Mouse (Mus musculus) hematopoietic stem cell, adult 5-6 weeks (primary cell): ENCODE measurements around the gene Fis1. TPM values are rescaled to one million over a fixed set of nuclear protein-coding genes. Genes with fewer than 3 reads are reported as not detected.
A peak's percentile ranks its signal among the peaks of the same experiment; 100 is the strongest.

Experiments
- ATAC-seq, 2 experiments: fragments of 125-278 bp in 1 of 2; replicated peaks in 1 of 2; 2 replicates each; pipeline ENCODE4 v1.8.0; 2016 to 2017; ENCODE audit warnings: inconsistent platforms in 2 of 2, mild to moderate bottlenecking in 2 of 2, moderate number of reproducible peaks in 2 of 2, low read depth in 1 of 2, moderate TSS enrichment in 1 of 2; ENCODE audit not compliant: low FRiP score in 2 of 2, poor library complexity in 2 of 2, severe bottlenecking in 2 of 2, insufficient read depth in 1 of 2, low TSS enrichment in 1 of 2
- total RNA-seq: library from RNA; stranded (forward); fragments of 172-1452, 232-1000 nt; gene quantifications from 2 replicates; pipeline ENCODE4 v1.2.3, GENCODE M21; 2017

The Fis1 gene
- total RNA-seq, 1 experiment from 2014 or later, result 56.8 TPM

DNA sequence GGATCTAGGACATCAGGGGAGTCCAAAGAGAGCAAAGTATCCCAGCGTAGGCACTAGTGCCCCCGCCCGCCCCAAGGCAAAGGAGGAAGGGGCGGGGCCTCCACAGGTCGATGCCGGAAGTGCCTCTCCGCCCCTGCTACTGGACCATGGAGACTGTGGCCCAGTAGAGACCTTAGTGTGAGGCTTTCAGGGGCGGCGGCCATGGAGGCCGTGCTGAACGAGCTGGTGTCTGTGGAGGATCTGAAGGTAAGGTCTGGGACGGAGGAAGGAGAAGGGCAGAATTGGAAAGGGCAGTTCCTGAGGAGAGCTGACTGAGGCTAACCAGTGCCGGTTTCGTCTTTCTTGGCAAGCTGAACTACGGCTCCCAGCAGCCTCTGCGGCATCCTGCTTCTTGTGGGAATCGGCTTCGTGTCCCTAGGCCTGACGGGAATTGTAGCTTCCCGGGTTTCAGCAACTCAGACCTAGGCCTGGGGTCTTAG, 8.9 kb downstream of the Fis1 start:
- peak; percentile 85 to 93 for ATAC-seq

DNA sequence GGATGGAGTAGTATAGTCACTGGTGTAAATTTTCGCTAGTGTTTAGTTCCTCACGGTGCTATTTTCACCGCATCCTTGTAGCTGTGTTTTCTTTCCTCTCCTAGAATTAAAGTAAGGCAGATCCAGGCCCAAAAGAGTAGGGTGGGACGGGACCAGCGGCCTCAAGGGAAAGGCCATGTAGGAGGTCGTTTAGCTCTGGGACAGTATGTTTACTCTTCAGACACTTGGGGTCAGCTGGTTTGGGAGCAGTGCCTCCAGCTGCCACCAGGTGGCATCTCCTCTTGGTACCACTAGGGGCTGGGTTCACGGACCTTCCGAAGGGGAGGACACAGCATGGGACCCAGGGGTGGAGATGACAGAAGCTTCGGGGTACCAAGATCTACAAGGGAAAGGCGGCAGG, 9.4 kb downstream of the Fis1 start:
- ATAC-seq, result peak; percentile 81 to 89

DNA sequence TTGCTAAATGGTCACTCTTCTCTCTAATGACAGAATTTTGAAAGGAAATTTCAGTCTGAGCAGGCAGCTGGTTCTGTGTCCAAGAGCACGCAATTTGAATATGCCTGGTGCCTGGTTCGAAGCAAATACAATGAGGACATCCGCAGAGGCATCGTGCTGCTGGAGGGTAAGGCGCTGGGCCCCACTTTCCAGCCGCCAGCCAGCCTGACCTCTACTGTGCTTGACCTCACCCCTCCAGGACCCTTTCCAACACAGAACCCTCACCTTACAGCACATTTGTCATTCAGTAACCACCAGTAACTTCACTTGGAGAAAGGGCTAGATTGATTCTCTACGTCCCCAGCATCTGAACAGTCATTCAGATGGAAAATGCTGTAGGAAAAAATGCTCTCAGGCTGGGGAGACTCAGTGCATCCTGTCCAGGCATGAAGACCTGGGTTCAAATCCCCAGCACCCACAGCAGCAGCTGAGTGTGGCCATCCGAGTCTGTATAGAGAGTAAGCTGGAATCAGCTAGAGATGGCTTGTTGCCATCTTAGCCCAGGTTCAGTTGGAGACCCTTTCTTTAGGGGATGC, 10.0 kb downstream of the Fis1 start:
- no peak for ATAC-seq

DNA sequence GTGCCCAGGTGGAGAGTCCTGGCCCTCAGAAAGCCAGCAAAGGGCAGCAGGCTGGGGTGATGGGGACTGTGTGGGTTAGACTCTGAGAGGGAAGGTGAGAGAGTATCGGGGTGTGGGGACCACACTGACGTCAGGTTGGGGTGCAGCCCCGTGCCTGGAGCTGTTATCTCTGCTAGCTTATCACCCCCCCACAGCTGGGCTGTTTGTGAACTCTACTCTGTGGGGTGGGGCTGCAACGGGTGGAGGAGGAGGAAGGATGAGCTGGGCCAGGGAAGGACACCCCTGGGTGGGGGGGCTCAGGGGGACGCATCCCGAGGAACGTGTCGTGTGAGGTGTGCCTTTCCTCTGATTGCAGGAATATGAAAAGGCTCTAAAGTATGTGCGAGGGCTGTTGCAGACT, 12.1 kb downstream of the Fis1 start:
- ATAC-seq, result no peak

DNA sequence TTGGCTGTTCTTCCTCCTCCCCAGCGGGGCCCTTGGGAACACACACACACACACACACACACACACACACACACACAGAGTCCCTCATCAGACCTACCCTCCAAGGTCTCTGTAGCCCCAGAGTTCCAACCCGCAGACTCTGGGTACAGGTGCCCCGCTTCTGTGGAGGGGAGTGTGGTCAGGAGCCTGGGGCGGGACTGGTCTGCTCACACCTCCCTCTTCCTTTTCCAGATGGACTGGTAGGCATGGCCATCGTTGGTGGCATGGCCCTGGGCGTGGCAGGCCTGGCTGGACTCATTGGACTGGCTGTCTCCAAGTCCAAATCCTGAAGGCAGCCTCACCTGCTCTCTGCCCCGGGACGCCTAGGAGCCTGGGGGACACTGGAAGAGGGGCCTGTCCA, 12.6 kb downstream of the Fis1 start:
- no peak for ATAC-seq

DNA sequence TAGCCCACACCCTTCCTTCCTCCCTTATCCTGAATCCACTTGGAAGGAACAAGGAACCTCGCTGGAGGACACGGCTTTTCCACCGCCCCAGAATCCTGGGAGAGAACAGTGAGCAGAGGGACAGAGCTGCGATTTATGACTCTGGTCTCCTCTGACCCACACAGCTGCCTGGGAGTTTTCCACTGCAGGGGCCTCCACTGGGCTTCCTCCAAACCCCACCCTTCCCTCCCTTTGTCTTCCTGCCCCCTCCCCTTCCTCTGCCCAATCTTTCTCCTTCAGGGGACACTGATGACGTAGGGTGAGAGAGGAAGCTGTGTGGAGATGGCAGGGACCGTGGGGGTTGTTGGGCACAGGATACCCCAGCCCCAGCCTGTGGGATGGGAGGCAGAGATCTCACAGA, 13.3 kb downstream of the Fis1 start, which contains the start of gene Cldn15:
Cldn15 (plus strand) TSS at position 286 of the 400 bp plus-strand sequence.
- no peak for ATAC-seq

DNA sequence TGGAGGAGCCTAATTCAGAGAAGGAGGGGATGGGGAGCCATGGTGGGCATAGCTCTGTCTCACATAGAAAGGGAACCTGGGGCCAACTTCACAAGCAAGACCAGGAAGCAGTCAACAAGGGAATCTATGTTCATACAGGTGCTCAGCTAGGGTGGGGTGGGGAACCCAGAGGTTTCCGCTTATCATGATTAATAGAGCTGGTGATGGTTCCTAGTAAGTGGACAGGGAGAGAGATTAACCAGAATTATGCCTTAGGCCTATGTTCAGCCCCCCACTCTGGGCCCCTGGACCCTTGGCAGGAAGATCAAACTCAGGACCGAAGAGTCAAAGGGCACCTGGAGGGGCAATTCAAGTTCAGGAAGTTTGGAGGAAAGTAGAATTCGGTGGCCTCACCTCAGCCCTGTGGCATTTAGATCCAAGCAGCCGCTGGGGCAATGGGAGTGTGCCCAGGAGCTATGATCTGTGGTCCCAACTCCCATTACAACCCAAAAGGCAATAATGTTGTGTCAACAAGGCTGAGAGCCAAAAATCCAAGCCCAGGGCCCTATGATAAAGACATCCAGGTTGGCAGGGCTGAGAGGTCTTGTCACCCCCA, 13.9 kb downstream of the Fis1 start:
- ATAC-seq, result no peak

DNA sequence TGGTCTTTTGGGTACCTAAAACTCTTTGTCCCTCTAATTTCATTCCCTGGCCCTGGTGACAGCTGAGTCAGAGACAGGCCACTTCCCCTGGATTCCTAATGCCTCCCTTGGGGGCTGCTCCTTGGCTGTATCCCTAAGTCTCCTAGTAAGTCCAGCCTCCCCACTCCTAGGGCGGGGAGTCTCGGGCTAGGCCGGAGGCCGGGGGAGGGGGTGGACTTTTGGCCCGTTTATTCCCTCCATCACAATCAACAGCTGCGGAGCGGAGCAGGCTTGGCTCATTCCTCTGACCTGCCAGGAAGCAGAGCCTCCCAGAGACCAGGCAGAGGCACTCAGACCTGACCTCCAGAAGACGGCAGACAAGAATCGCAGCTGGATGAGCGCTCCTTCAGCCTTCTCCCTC, 14.5 kb downstream of the Fis1 start:
- ATAC-seq, result no peak

DNA sequence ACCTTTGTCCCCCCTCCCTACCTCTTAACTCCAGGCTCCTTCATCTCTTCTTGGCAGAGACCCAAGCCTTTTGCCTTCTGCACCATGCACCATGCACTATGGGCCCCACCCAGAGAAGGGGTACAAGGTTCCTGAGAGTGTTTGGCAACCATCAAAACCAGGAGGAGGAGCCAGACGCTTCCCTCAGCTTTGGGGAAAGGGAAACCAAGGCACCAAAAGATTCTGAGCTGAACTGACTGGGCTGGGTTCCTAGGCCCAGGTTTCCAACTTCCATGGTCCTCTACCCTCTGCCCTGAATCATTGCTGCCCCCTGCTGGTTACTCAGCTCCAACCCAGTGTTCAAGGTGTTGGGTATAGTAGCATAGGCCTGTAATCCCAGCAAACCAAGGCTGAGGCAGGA, 17.6 kb downstream of the Fis1 start:
- peak; percentile 63 to 66; a peak in 2 of 4 replicates for ATAC-seq

DNA sequence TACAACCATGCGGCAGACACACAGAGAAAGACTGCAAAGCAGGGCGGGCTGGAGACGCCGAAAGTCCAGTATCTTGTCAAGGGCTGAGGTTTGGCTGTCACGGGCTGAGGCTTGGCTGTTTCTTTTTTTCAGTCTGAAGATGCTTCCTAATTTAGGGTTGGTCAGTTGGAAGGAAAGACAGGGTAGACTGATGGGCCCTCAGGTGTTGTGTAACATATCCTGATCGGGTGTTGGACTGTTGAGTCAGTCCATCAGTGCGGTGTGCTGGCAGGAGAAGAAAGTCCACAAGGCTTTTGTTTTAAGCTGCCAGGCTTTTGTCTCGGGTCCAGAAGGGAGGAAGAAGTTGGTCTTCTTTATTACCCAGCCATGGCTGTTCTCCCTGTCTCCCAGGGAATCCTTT, 20.6 kb downstream of the Fis1 start:
- no peak for ATAC-seq

DNA sequence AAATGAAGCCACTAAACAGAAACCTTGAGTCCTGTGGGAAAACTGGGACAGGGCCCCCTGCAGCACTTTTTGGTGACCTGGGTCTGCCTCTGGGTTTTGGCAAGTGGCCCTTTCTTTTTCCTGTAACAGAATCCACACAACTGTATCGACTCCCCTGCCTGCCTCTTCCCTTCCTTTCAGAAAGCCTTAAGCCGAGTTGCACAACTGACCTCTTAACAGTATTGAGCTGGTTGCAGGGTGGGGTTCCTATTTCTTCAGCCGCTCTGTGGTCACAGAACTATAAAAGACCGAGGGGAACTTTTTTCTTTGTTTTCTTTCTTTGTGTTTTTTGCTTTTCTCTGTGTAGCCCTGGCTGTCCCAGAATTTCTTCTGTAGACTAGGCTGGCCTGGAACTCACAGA, 24.7 kb downstream of the Fis1 start:
- peak; percentile 44 to 57; a peak in 2 of 4 replicates for ATAC-seq

DNA sequence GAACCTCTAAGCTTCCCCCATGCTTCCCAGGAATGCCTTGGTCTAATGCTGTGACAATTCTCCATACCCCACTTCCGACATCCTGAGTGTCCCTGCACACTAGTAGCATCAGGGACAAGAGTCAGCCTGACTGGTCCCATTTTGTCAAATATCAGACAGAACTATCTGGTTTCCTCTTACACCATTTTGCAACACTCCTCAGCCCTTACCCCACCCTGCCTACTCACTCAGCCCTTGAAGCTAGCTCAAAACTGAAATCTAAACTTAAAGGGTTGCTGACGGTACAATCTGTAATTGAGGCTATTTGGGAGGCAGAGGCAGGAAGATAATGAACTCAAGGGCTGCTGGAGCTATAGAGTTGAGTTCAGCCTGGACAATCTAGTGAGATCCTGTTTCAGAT, 26.7 kb downstream of the Fis1 start:
- no peak for ATAC-seq

DNA sequence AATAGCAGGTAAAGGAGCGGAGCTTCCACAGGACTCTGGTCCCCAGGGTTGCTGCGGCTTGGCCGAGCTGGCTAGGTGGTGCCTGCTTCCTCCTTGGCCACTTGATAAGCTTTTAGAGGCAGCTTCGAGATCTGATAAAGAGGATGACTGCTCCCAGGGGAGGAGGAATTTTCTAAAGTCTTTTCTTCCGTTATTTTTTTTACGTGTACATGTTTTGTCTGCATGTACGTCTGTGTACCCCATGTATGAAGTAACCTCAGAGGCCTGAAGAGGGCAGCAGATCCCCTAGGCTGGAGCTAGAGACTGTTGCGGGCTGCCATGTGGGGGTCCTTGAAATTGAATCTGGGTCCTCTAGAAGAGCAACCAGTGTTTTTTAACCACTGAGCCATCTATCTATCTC, 27.9 kb downstream of the Fis1 start:
- no peak for ATAC-seq

DNA sequence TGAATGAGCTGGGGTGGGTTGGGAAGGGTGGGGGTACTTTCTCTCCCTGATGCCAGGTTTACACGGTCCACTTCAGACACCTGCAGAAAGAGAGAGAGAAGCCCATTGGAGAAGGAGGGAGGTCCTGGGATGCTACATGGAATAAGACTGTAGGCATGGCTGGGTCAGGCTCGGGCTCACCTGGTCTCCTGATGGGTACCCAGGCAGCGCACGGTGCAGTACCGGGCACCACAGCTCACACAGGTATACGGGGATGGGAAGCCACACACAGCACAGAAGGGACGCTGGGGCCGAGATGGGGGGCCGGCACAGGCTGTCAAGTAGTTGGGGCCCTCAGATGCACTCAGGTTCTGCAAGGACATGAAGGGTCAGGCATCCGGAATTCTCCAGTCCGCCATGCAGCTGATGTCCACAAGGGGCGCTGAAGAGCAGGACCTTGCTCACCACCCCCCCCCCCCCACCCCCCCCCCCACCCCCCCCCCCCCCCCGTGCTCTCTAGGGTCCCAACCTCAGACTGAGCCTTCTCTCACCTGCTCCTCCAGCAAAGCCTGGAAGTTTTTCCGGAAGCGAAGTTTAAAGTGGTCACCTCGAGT, 29.4 kb downstream of the Fis1 start:
- no peak for ATAC-seq

DNA sequence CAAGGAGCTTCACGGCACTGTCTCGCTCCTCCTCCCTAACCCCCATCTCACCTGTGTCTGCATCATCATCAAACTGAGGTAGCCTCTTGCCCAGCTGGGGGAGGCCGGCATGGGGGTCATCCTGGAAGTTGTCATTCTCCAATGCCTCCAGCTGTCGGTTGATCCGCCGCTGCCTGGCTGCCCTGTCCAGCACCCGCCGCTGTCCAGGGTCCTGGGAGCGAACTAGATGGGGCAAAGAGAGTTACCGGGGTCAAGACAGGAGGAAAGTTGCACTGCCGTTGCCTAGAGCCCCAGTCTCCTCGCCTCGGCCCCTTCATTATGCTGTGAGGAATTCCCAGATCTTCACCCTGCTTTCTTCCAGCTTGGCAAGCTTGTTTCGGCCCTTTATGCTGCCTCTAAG, 31.8 kb downstream of the Fis1 start:
- no peak for ATAC-seq

DNA sequence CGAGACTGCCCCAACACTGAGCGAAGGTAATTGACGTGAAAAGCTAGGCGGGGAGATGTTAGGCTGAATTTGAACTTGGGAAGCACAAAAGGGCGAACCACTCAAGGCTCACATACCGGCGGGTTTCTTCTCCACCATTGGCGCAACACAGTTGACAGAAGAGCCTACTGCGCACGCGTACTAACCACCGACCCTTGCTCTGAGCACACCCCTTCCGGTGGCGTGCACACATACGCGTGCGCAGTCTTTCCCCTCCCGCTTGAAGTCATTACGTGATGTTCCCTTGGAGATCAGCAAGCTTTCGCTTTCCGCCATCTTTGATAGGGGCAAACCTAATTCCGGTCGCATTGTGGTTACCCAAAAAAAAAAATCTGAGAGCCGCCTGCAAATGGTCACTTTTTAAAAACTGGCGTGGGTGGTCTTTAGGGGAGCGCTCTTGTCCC, 33.6 kb downstream of the Fis1 start, which contains the start of gene Plod3:
Plod3 (plus strand) TSS at position 325 of the 443 bp plus-strand sequence.
- peak; percentile 91 for ATAC-seq

DNA sequence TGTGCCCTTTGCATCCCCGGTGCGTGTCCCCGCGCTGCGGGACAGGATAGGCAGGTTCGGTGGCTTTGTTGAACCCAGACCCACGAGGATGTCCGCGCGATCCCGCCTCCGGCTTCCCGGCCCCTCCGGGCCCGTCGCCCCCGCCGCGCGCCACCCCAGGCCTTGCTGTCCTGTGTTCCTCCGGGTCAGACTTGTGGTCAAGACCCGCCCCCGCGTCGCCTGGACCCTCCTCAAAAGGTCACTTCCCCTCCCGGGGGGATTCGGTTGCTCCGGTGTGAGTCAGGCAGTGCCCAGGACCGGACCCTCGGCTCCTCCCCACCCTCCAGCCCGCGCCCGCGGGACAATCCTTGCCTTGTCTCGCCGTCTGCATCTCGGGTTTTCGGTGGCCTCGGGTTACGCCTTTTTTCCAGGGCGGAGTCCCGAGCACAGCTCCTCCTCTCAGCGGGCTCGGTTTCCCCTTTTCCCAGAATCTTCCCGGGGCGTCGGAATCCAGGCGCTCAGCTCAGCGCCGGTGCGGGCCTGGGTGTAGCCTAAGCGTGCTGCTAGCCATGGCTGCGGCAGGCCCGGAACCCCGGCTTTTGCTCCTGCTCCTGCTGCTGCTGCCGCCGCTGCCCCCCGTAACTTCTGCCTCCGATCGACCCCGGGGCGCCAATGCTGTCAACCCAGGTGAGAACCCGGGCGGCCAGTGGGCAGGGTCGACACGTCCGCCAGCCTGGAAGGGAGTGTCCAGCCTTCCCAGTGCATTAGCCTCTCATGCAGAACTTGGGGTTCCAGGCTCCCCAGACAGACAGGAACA, 34.3 kb downstream of the Fis1 start:
- ATAC-seq, result peak in 1 of 2 experiments; percentile 29; a peak in 1 of 4 replicates

DNA sequence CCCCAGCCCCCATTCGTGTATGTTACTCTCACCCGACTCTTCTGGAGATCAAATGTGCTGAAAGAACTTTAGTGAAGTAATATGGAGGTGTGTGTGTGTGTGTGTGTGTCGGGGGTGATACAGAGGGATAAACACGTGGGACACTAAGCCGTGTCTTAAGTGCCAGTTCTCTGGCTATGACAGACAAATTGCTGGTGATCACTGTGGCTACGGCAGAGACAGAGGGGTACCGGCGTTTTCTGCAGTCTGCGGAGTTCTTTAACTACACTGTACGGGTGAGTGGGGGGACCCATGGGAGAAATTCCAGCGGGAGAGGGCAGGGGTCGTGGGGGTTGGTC, 34.8 kb downstream of the Fis1 start, which contains the start of gene Znhit1:
Znhit1 (minus strand) TSS at position 88 of the 338 bp plus-strand sequence.
- ATAC-seq, result no peak
